Mouse (Mus musculus) kidney, adult 2 months (tissue): ENCODE measurements around the gene 4932414N04Rik. TPM values are rescaled to one million over a fixed set of nuclear protein-coding genes. Genes with fewer than 3 reads are reported as not detected.
A peak's percentile ranks its signal among the peaks of the same experiment; 100 is the strongest.
"Not testable (repeated sequence)": the region's sequence is repeated elsewhere in the genome, so short reads cannot be mapped to it uniquely, and the experiment has no call there.

ENCODE experiments used
- DNase-seq: peaks from one replicate; pipeline ENCODE4 v3.0.0; 2021
- H3K27ac ChIP-seq: fragments of 200-500 bp; 2 replicates; pipeline ENCODE4 v1.5.1; 2012; ENCODE audit warnings: low read depth, low read length, control low read depth, inconsistent platforms; ENCODE audit not compliant: insufficient read depth
- H3K27me3 ChIP-seq: fragments of 200-500 bp; replicated peaks from 2 replicates; pipeline ENCODE4 v1.6.1; 2012; ENCODE audit warnings: mild to moderate bottlenecking, moderate library complexity, low read length, inconsistent platforms; ENCODE audit not compliant: control insufficient read depth, insufficient read depth
- H3K36me3 ChIP-seq: fragments of 200-500 bp; 2 replicates; pipeline ENCODE4 v1.6.1; 2012; ENCODE audit warnings: mild to moderate bottlenecking, moderate library complexity, low read length, inconsistent platforms; ENCODE audit not compliant: control insufficient read depth, insufficient read depth
- H3K4me1 ChIP-seq: fragments of 200-500 bp; 2 replicates; pipeline ENCODE4 v1.6.1; 2011; ENCODE audit warnings: low read length; ENCODE audit not compliant: control insufficient read depth, insufficient read depth
- H3K4me3 ChIP-seq: fragments of 200-500 bp; 2 replicates; pipeline ENCODE4 v1.5.1; 2011; ENCODE audit warnings: mild to moderate bottlenecking, low read depth, low read length, control low read depth; ENCODE audit not compliant: insufficient read depth
- CTCF ChIP-seq: fragments of 200-500 bp; conservative IDR thresholded peaks from 2 replicates; pipeline ENCODE4 v1.5.1; 2011; ENCODE audit warnings: low read depth, mild to moderate bottlenecking, control low read depth, low read length, moderate library complexity, mixed read lengths; ENCODE audit not compliant: insufficient read depth, insufficient read length
- POLR2A ChIP-seq: fragments of 200-500 bp; IDR thresholded peaks from one replicate; pipeline ENCODE4 v1.6.1; 2011; ENCODE audit warnings: low read depth, low read length, control low read depth
- WGBS: fragments of 180-500 bp; shearing (Covaris S2); methylation state at CpG from one replicate; pipeline ENCODE4 v1.1.7; 2018; 5-methylcytosine and 5-hydroxymethylcytosine counted together
- polyA plus RNA-seq: library from polyadenylated mRNA; depleted of rRNA; stranded (reverse); fragments of >200 nt; gene quantifications from 2 replicates; pipeline ENCODE4 v1.2.3, GENCODE M21; 2012

The 4932414N04Rik gene
- polyA plus RNA-seq, 1 experiment, result not detected

GRCm38 (mm10) chr2:68767186-68767890 lies 111.1 kb downstream of the 4932414N04Rik start:
- TF ChIP-seq CTCF (no peak), POLR2A (no peak)
- WGBS, result 70% methylated on average over 6 of the region's 6 CpGs

GRCm38 (mm10) chr2:68782268-68783132 lies 126.2 kb downstream of the 4932414N04Rik start:
- DNase-seq, result peak; percentile 48
- 7% methylated on average over 16 of the region's 16 CpGs for WGBS
- H3K36me3 ChIP-seq, result no peaks in the 10 kb centered on the region
- TF ChIP-seq CTCF (no peak), POLR2A (no peak)
- no peaks in the 10 kb centered on the region for H3K27me3 ChIP-seq
- H3K4me1 ChIP-seq, result no peaks in the 10 kb centered on the region; the same call in 1 of the 2 replicates
- H3K27ac ChIP-seq, result peak overlapping the region; percentile 25; the same call in 1 of the 2 replicates
- H3K4me3 ChIP-seq, result peak overlapping the region; percentile 53

More at GRCm38 (mm10) chr2:68767186-68767890, 111.1 kb downstream of the 4932414N04Rik start:
- Histone ChIP-seq H3K4me1 (no peaks in the 10 kb centered on the region), H3K27me3 (no peaks in the 10 kb centered on the region), H3K27ac (no peak overlapping the region), H3K4me3 (no peak overlapping the region), H3K36me3 (no peaks in the 10 kb centered on the region)
- DNase-seq, result no peak

GRCm38 (mm10) chr2:68783664-68784063 lies 127.4 kb downstream of the 4932414N04Rik start:
- not testable (repeated sequence) for H3K4me3 ChIP-seq, H3K27ac ChIP-seq, H3K4me1 ChIP-seq, H3K27me3 ChIP-seq, H3K36me3 ChIP-seq, DNase-seq
- WGBS, result 97% methylated on average over 8 of the region's 8 CpGs

GRCm38 (mm10) chr2:68784710-68785427 lies 128.6 kb downstream of the 4932414N04Rik start:
- H3K36me3 ChIP-seq, result no peaks in the 10 kb centered on the region
- DNase-seq, result peak; percentile 88
- no peaks in the 10 kb centered on the region for H3K27me3 ChIP-seq
- H3K27ac ChIP-seq, result no peak overlapping the region
- H3K4me1 ChIP-seq, result no peaks in the 10 kb centered on the region; the same call in 1 of the 2 replicates
- TF ChIP-seq CTCF (peak; percentile 97), POLR2A (no peak)
- H3K4me3 ChIP-seq, result no peak overlapping the region
- 31% methylated on average over 5 of the region's 5 CpGs for WGBS

- H3K36me3 ChIP-seq, result no peaks in the 10 kb centered on the region
- no peak overlapping the region for H3K4me3 ChIP-seq
- DNase-seq, result peak; percentile 43
- no peaks in the 10 kb centered on the region; the same call in 1 of the 2 replicates for H3K4me1 ChIP-seq
- no peak overlapping the region for H3K27ac ChIP-seq
- no peak for TF ChIP-seq POLR2A
- no peak for TF ChIP-seq CTCF
- H3K27me3 ChIP-seq, result no peaks in the 10 kb centered on the region
- 26% methylated on average over 3 of the region's 3 CpGs for WGBS
Observed at GRCm38 (mm10) chr2:68787161-68787675, 130.9 kb downstream of the 4932414N04Rik start.

- H3K36me3 ChIP-seq, result no peaks in the 10 kb centered on the region
- no peaks in the 10 kb centered on the region for H3K27me3 ChIP-seq
- no peak for DNase-seq
- no peak overlapping the region for H3K27ac ChIP-seq
- no peak for TF ChIP-seq POLR2A
- TF ChIP-seq CTCF, result no peak
- no peaks in the 10 kb centered on the region for H3K4me1 ChIP-seq
- WGBS, result 65% methylated on average over 5 of the region's 5 CpGs
- H3K4me3 ChIP-seq, result no peak overlapping the region
Observed at GRCm38 (mm10) chr2:68792296-68792695, 136.0 kb downstream of the 4932414N04Rik start.

GRCm38 (mm10) chr2:68793472-68793871 lies 137.2 kb downstream of the 4932414N04Rik start:
- Histone ChIP-seq H3K36me3 (no peaks in the 10 kb centered on the region), H3K4me3 (no peak overlapping the region), H3K27ac (no peak overlapping the region), H3K27me3 (no peaks in the 10 kb centered on the region), H3K4me1 (no peaks in the 10 kb centered on the region)
- no peak for DNase-seq
- WGBS, result 70% methylated on average over 1 of the region's 1 CpGs
- no peak for TF ChIP-seq POLR2A
- no peak for TF ChIP-seq CTCF
